Mouse (Mus musculus): ENCODE data around the gene Prdm10.

Gene Prdm10

GRCm38 (mm10) chr9:31283911-31284310, 3.6 kb downstream of the Prdm10 start:
- ChIA-PET POLR2A (no interaction called here), CTCF (no interaction called here)

GRCm38 (mm10) chr9:31290201-31290862, 10.0 kb downstream of the Prdm10 start:
- CTCF ChIA-PET: interaction anchor here in 2 of 4 experiments (0.6 to 1.3 kb wide), 4 partner anchors 125 to 310 kb away, joined by 3 to 7 read pairs (median 4); no protein-coding TSS in a partner anchor
- POLR2A ChIA-PET: interaction anchor here in 3 of 4 experiments (0.5 to 7.8 kb wide), 36 partner anchors 8 to 807 kb away, joined by 3 to 138 read pairs (median 4); partner anchors contain the start of genes Prdm10 (in 3 of the 3), Aplp2 (in 1 of the 3) and Nfrkb (in 1 of the 3)

GRCm38 (mm10) chr9:31291978-31292377, 11.6 kb downstream of the Prdm10 start:
- ChIA-PET POLR2A (interaction anchor here in 3 of 4 experiments (1.3 to 7.8 kb wide), 4 partner anchors 11 to 175 kb away, joined by 3 to 138 read pairs (median 16); partner anchors contain the start of genes Prdm10 (in 2 of the 3) and Aplp2 (in 1 of the 3)), CTCF (interaction anchor here in 2 of 4 experiments (0.6 kb wide), 2 partner anchors 141 to 205 kb away, joined by 3 to 5 read pairs; no protein-coding TSS in a partner anchor)

GRCm38 (mm10) chr9:31293208-31293607, 12.9 kb downstream of the Prdm10 start:
- POLR2A ChIA-PET: interaction anchor here (0.7 to 7.8 kb wide), 23 partner anchors 8 to 759 kb away, joined by 3 to 138 read pairs (median 4); partner anchors contain the start of genes Prdm10 (in 4 of the 4) and Aplp2 (in 1 of the 4)

GRCm38 (mm10) chr9:31295311-31295710, 15.0 kb downstream of the Prdm10 start:
- CTCF ChIA-PET: interaction anchor here in 2 of 4 experiments (0.6 to 0.9 kb wide), 3 partner anchors 11 to 130 kb away, joined by 3 read pairs; no protein-coding TSS in a partner anchor
- POLR2A ChIA-PET: interaction anchor here (0.6 to 7.8 kb wide), 16 partner anchors 8 to 716 kb away, joined by 3 to 138 read pairs (median 4); partner anchors contain the start of genes Prdm10 (in 3 of the 4) and Aplp2 (in 1 of the 4)

More at GRCm38 (mm10) chr9:31293208-31293607, 12.9 kb downstream of the Prdm10 start:
- CTCF ChIA-PET: interaction anchor here in 1 of 4 experiments (1.2 kb wide), 1 partner anchor 26 kb away, joined by 3 read pairs; no protein-coding TSS in a partner anchor

- CTCF ChIA-PET: no interaction called here
- POLR2A ChIA-PET: interaction anchor here in 2 of 4 experiments (1.0 to 7.8 kb wide), 3 partner anchors 9 to 20 kb away, joined by 3 to 138 read pairs (median 40); partner anchors contain the start of gene Prdm10 (in 2 of the 2)
These were observed 16.0 kb downstream of the Prdm10 start for GRCm38 (mm10) chr9:31296293-31296692.

GRCm38 (mm10) chr9:31298751-31299150, 18.4 kb downstream of the Prdm10 start:
- CTCF ChIA-PET: interaction anchor here in 1 of 4 experiments (0.5 kb wide), 1 partner anchor 71 kb away, joined by 7 read pairs; no protein-coding TSS in a partner anchor
- POLR2A ChIA-PET: interaction anchor here in 2 of 4 experiments (1.2 to 2.1 kb wide), 10 partner anchors 8 to 180 kb away, joined by 3 to 15 read pairs (median 4); partner anchors contain the start of gene Prdm10 (in 2 of the 2)

GRCm38 (mm10) chr9:31300525-31300924, 20.2 kb downstream of the Prdm10 start:
- ChIA-PET CTCF (interaction anchor here in 1 of 4 experiments (0.5 kb wide), 1 partner anchor 132 kb away, joined by 3 read pairs; no protein-coding TSS in a partner anchor), POLR2A (interaction anchor here in 1 of 4 experiments (1.1 to 1.7 kb wide), 3 partner anchors 8 to 21 kb away, joined by 3 to 7 read pairs (median 4); partner anchors contain the start of gene Prdm10)

GRCm38 (mm10) chr9:31301107-31301506, 20.8 kb downstream of the Prdm10 start:
- CTCF ChIA-PET: interaction anchor here in 1 of 4 experiments (0.5 kb wide), 1 partner anchor 132 kb away, joined by 3 read pairs; no protein-coding TSS in a partner anchor
- POLR2A ChIA-PET: interaction anchor here in 2 of 4 experiments (0.7 to 1.7 kb wide), 6 partner anchors 8 to 23 kb away, joined by 3 to 7 read pairs (median 3); partner anchors contain the start of gene Prdm10 (in 2 of the 2)

- CTCF ChIA-PET: no interaction called here
- POLR2A ChIA-PET: interaction anchor here in 3 of 4 experiments (0.6 to 1.7 kb wide), 7 partner anchors 9 to 45 kb away, joined by 3 to 7 read pairs (median 3); partner anchors contain the start of gene Prdm10 (in 2 of the 3)
These were observed 21.4 kb downstream of the Prdm10 start for GRCm38 (mm10) chr9:31301526-31302311.

GRCm38 (mm10) chr9:31304358-31304757, 24.0 kb downstream of the Prdm10 start:
- ChIA-PET POLR2A (interaction anchor here in 2 of 4 experiments (1.0 to 2.7 kb wide), 5 partner anchors 9 to 51 kb away, joined by 3 to 11 read pairs (median 4); partner anchors contain the start of gene Prdm10 (in 1 of the 2)), CTCF (no interaction called here)

GRCm38 (mm10) chr9:31305117-31305516, 24.8 kb downstream of the Prdm10 start:
- ChIA-PET CTCF (interaction anchor here in 2 of 4 experiments (1.0 kb wide), 2 partner anchors 109 to 238 kb away, joined by 3 read pairs; no protein-coding TSS in a partner anchor), POLR2A (interaction anchor here in 2 of 4 experiments (1.0 to 4.3 kb wide), 8 partner anchors 11 to 52 kb away, joined by 3 to 19 read pairs (median 4); partner anchors contain the start of gene Prdm10 (in 2 of the 2))

- CTCF ChIA-PET: interaction anchor here in 3 of 4 experiments (0.7 to 1.0 kb wide), 4 partner anchors 11 to 238 kb away, joined by 3 read pairs; no protein-coding TSS in a partner anchor
- POLR2A ChIA-PET: interaction anchor here in 2 of 4 experiments (1.0 to 4.3 kb wide), 7 partner anchors 12 to 52 kb away, joined by 3 to 19 read pairs (median 5); partner anchors contain the start of gene Prdm10 (in 1 of the 2)
These were observed 25.5 kb downstream of the Prdm10 start for GRCm38 (mm10) chr9:31305807-31306206.

GRCm38 (mm10) chr9:31307232-31307631, 26.9 kb downstream of the Prdm10 start:
- ChIA-PET POLR2A (interaction anchor here in 2 of 4 experiments (0.6 to 4.3 kb wide), 13 partner anchors 9 to 300 kb away, joined by 3 to 19 read pairs (median 4); partner anchors contain the start of gene Prdm10 (in 1 of the 2)), CTCF (no interaction called here)

- CTCF ChIA-PET: no interaction called here
- POLR2A ChIA-PET: interaction anchor here in 2 of 4 experiments (0.6 to 4.3 kb wide), 2 partner anchors 17 to 29 kb away, joined by 3 to 19 read pairs; partner anchors contain the start of gene Prdm10 (in 1 of the 2)
These were observed 28.7 kb downstream of the Prdm10 start for GRCm38 (mm10) chr9:31309041-31309440.

- ChIA-PET POLR2A (interaction anchor here in 2 of 4 experiments (1.0 to 1.2 kb wide), 3 partner anchors 29 to 50 kb away, joined by 3 read pairs; partner anchors contain the start of gene Prdm10 (in 1 of the 2)), CTCF (no interaction called here)
These were observed 30.3 kb downstream of the Prdm10 start for GRCm38 (mm10) chr9:31310662-31311061.

- ChIA-PET CTCF (interaction anchor here in 1 of 4 experiments (0.6 kb wide), 1 partner anchor 229 kb away, joined by 6 read pairs; no protein-coding TSS in a partner anchor), POLR2A (interaction anchor here in 1 of 4 experiments (0.9 kb wide), 1 partner anchor 111 kb away, joined by 3 read pairs; no protein-coding TSS in a partner anchor)
These were observed 33.5 kb downstream of the Prdm10 start for GRCm38 (mm10) chr9:31313876-31314275.
